Mouse (Mus musculus) limb, embryonic 14.5 days (tissue): ENCODE results near the gene Tmsb15l. TPM values are rescaled to one million over a fixed set of nuclear protein-coding genes. Genes with fewer than 3 reads are reported as not detected.

ENCODE experiments used
- ATAC-seq: fragments of 200-750 bp; cut with Nextera tagmentation; 2 replicates; pipeline ENCODE4 v1.8.0; 2017; ENCODE audit warnings: low read depth, moderate number of reproducible peaks, moderate TSS enrichment; ENCODE audit not compliant: low FRiP score
- DNase-seq: peaks from one replicate; pipeline ENCODE4 v3.0.0-alpha.2; 2015; ENCODE audit warnings: low spot score
- H3K27ac ChIP-seq: fragments of 300-500 bp; sonication (generic); replicated peaks from 2 replicates; pipeline ENCODE4 v1.5.1; 2014; ENCODE audit warnings: low read depth, mild to moderate bottlenecking, low read length, moderate library complexity, mixed read lengths
- H3K27me3 ChIP-seq: fragments of 300-500 bp; sonication (generic); 2 replicates; pipeline ENCODE4 v1.6.1; 2014; ENCODE audit warnings: low read length, mixed read lengths; ENCODE audit not compliant: control insufficient read depth, insufficient read depth
- H3K36me3 ChIP-seq: fragments of 300-500 bp; sonication (generic); 2 replicates; pipeline ENCODE4 v1.6.1; 2014; ENCODE audit warnings: mild to moderate bottlenecking, low read length, moderate library complexity, mixed read lengths; ENCODE audit not compliant: control insufficient read depth, insufficient read depth
- H3K4me1 ChIP-seq: fragments of 300-500 bp; sonication (generic); 2 replicates; pipeline ENCODE4 v1.6.1; 2014; ENCODE audit warnings: antibody characterized with exemption, low read length, mixed read lengths; ENCODE audit not compliant: control insufficient read depth, insufficient read depth
- H3K4me2 ChIP-seq: fragments of 300-500 bp; sonication (generic); replicated peaks from 2 replicates; pipeline ENCODE4 v1.6.1; 2014; ENCODE audit warnings: low read depth, mild to moderate bottlenecking, low read length, moderate library complexity; ENCODE audit not compliant: severe bottlenecking
- H3K4me3 ChIP-seq: fragments of 300-500 bp; sonication (generic); replicated peaks from 2 replicates; pipeline ENCODE4 v1.5.1; 2014; ENCODE audit warnings: low read length
- H3K9ac ChIP-seq: fragments of 300-500 bp; sonication (generic); 2 replicates; pipeline ENCODE4 v1.6.1; 2014; ENCODE audit warnings: mild to moderate bottlenecking, low read depth, low read length, moderate library complexity; ENCODE audit not compliant: severe bottlenecking
- H3K9me3 ChIP-seq: fragments of 300-500 bp; sonication (generic); 2 replicates; pipeline ENCODE4 v1.6.1; 2016; ENCODE audit warnings: low read length; ENCODE audit not compliant: control insufficient read depth
- POLR2A ChIP-seq: fragments of 200-500 bp; IDR thresholded peaks from 2 replicates; pipeline ENCODE4 v1.8.0; 2012; ENCODE audit warnings: inconsistent platforms, mild to moderate bottlenecking, moderate library complexity, borderline replicate concordance; ENCODE audit not compliant: insufficient read depth, insufficient read length; ENCODE audit errors: extremely low read depth
- WGBS: fragments of 180-500 bp; shearing (Covaris S2); extraction: QIAGEN DNeasy Blood & Tissue Kit; methylation state at CpG from one replicate; pipeline ENCODE4 v1.1.7; 2014; 5-methylcytosine and 5-hydroxymethylcytosine counted together
- polyA plus RNA-seq, 2 experiments: library from polyadenylated mRNA; depleted of rRNA in 1 of 2; stranded (reverse) in 1 of 2; unstranded in 1 of 2; fragments of >200 nt; fragmentation: Nextera tagmentation in 1 of 2; extraction: Ambion mirVana in 1 of 2; gene quantifications; 2 replicates each; pipeline versions ENCODE4 v1.2.1 to v1.2.3; 2012 to 2014

The Tmsb15l gene
- polyA plus RNA-seq (2012; rRNA removed) (4.8 and 8.3 TPM in 2 replicates), polyA plus RNA-seq (2014; fragmentation: Nextera tagmentation; extraction: Ambion mirVana) (5.3 and 6.6 TPM in 2 replicates)

DNA sequence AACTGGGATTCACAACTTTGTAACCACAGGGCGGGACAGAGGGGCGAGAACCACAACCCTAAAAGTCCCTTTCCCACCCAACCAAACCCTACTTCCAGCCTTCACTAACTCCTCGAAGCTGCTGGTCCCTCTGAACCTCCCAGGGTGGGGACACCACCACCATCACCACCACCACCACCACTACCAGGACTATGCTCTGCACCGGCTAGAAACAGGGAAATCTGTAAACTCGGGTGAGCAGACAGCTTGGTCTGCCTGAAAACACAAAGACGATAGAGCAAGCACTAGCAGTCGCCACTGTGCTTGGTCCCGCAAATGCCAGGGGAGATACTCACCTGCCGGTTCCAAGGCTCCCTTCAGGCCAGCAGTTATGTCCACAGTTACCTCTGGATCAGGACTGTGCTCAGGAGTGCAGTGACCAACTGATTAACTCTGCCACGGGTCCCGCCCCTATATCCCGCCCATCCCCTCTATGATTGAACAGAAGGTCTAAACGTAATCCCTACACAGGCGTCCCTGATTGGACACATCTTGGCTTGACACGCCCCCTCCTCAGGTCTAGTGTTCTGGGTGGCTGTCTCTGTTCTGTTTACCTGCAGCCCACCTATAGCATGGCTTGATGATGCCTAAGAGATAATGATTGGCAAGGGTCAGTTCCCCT, at the start of gene Tmsb15l, which contains the start of gene Tmsb15b1:
Gene Tmsb15l, minus strand, starts transcription at position 446 of the 661 bp plus-strand sequence.
Gene Tmsb15b1, minus strand, starts transcription at position 451 of the 661 bp plus-strand sequence.
- ATAC-seq, result peak; percentile 100
- WGBS, result 29% methylated on average over 15 of the region's 15 CpGs
- no peak for TF ChIP-seq POLR2A

DNA sequence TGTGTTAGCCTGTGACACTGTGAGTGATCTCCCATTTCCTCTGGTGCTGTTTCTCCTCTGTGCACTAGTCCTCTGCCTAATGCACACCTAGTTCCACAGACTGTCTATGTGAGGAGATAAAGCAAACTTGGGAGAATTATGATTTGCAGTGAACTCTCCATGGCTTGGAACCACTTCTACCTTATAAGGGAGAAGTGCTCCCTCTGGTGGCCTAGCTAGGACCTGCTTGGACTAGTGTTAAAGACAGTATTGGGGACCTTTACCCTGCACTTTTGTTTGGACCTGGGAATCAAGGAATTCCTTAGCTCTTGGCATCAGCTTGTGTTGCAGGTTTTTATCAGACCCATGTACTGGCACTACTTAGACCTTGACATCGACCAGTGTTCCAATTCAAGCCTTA, 42.6 kb upstream of the Tmsb15l start:
- DNase-seq (peak; percentile 64), ATAC-seq (peak; percentile 30; the same call in 1 of the 2 replicates)
- H3K9ac ChIP-seq, result no peak overlapping the region
- H3K4me3 ChIP-seq, result no peak overlapping the region
- TF ChIP-seq POLR2A, result no peak
- no peak overlapping the region for H3K4me2 ChIP-seq
- H3K9me3 ChIP-seq, result no peaks in the 10 kb centered on the region
- no peaks in the 10 kb centered on the region; the same call in 1 of the 2 replicates for H3K36me3 ChIP-seq
- 10% methylated on average over 1 of the region's 1 CpGs for WGBS
- no peak overlapping the region for H3K27ac ChIP-seq
- no peaks in the 10 kb centered on the region for H3K4me1 ChIP-seq
- H3K27me3 ChIP-seq, result no peaks in the 10 kb centered on the region

More for the DNA sequence above, at the start of gene Tmsb15l, which contains the start of gene Tmsb15b1:
- no peaks in the 10 kb centered on the region for H3K36me3 ChIP-seq
- H3K27ac ChIP-seq, result no peak within 1 kb of the TSS
- peak within 1 kb of the TSS; percentile 50; the same call in 1 of the 2 replicates for H3K9ac ChIP-seq
- H3K27me3 ChIP-seq, result no peaks in the 10 kb centered on the region
- H3K4me2 ChIP-seq, result peak within 1 kb of the TSS; percentile 47
- peak within 1 kb of the TSS; percentile 41 for H3K4me3 ChIP-seq
- no peaks in the 10 kb centered on the region for H3K9me3 ChIP-seq
- peak; percentile 76 for DNase-seq
- no peaks in the 10 kb centered on the region for H3K4me1 ChIP-seq

DNA sequence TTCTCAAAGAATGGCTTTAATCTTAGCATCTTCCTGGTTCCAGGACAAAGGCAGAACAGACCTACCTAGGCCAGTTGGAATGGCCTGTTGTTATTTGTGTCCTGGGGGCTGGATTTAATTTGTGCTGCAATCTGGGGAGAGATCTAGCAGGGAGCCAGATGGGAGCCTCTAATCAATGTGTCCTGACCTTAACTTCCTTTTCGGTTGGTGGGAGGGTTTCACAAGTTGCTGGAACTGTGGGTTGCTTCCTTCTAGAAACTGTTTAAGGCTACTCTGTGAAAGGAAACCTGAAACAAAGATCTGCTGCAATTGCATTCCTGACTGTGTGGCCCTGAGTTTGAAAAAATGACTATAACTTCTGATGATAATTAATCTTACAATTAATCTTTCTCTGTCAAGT, 41.0 kb upstream of the Tmsb15l start:
- no peak for TF ChIP-seq POLR2A
- 33% methylated on average over 1 of the region's 1 CpGs for WGBS
- H3K9ac ChIP-seq, result no peak overlapping the region
- no peak overlapping the region for H3K27ac ChIP-seq
- H3K4me1 ChIP-seq, result no peaks in the 10 kb centered on the region
- H3K4me3 ChIP-seq, result no peak overlapping the region
- no peak for DNase-seq
- ATAC-seq, result no peak
- peaks cover 4% of the 10 kb centered on the region for H3K36me3 ChIP-seq
- H3K4me2 ChIP-seq, result no peak overlapping the region
- H3K9me3 ChIP-seq, result no peaks in the 10 kb centered on the region
- H3K27me3 ChIP-seq, result no peaks in the 10 kb centered on the region

DNA sequence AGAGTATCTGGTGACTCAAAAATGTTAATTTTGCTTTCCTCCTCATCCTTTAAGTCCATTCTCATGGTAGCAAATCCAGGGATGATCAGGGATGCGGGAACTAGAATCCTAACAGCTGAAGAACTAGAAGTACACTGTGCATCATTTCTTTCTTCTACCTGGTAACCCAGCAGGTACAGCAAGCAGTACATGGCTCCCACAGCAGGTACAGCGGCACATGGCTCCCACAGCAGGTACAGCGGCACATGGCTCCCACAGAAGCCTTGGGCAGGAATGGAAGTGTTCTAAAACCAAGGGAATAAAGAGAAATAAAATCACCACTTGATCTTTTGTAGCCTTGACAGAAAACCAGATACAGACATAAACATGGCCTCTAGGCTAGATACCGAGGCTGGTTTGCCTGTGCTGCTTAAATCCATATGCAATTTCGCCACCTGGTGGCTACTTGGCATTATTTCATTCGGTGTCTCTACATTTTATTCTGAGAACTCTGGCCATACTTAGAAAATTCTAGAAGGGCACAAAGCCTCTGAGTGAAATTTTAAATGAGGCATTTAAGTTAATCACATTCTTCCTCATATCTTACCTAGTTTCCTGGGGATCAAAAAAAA, 38.5 kb upstream of the Tmsb15l start:
- no peak overlapping the region for H3K9ac ChIP-seq
- no peak overlapping the region for H3K4me2 ChIP-seq
- H3K27me3 ChIP-seq, result no peaks in the 10 kb centered on the region
- peaks cover 8% of the 10 kb centered on the region; the same call in 1 of the 2 replicates for H3K36me3 ChIP-seq
- ATAC-seq, result 0 out of 2 replicates have a peak, but pooled peaks have one; percentile 53
- DNase-seq, result peak; percentile 72
- no peak overlapping the region for H3K27ac ChIP-seq
- no peaks in the 10 kb centered on the region for H3K4me1 ChIP-seq
- H3K9me3 ChIP-seq, result no peaks in the 10 kb centered on the region
- H3K4me3 ChIP-seq, result no peak overlapping the region
- no peak for TF ChIP-seq POLR2A
- 53% methylated on average over 6 of the region's 6 CpGs for WGBS

DNA sequence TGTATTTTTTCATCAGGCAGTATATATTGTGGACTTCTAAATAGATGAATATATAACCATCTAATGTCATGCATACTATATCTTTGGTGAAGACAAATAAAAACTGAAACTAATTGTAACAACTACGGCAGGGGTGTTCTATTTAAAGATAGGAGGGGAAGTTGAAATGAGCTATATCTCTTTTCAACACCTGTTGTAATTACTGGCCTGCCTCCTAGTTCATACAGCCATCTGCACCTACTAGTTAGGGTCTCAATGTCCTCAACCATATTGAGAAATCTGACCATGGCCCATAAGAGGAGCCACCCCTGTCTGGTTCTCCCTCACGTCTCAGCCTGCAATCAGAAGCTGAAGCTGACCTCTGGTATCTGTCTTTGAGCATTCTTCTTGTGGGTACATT, 19.6 kb upstream of the Tmsb15l start:
- WGBS, result 75% methylated on average over 2 of the region's 2 CpGs
- no peak overlapping the region for H3K4me2 ChIP-seq
- no peaks in the 10 kb centered on the region for H3K36me3 ChIP-seq
- no peaks in the 10 kb centered on the region for H3K9me3 ChIP-seq
- H3K4me1 ChIP-seq, result no peaks in the 10 kb centered on the region
- H3K27ac ChIP-seq, result no peak overlapping the region
- H3K27me3 ChIP-seq, result peaks cover 7% of the 10 kb centered on the region; the same call in 1 of the 2 replicates
- no peak for ATAC-seq
- no peak overlapping the region for H3K9ac ChIP-seq
- DNase-seq, result no peak
- TF ChIP-seq POLR2A, result no peak
- no peak overlapping the region for H3K4me3 ChIP-seq
